Mouse (Mus musculus): ENCODE measurements around the gene Depdc1a. TPM values are rescaled to one million over a fixed set of nuclear protein-coding genes. Genes with fewer than 3 reads are reported as not detected.
"Not testable (repeated sequence)": the region's sequence is repeated elsewhere in the genome, so short reads cannot be mapped to it uniquely, and the experiment has no call there.

The Depdc1a gene
- 1 to 10 TPM; 5.9 to 7.1 TPM for total RNA-seq (2021)
- long read RNA-seq, experiment 1, partial matches to known transcripts = 1 of 5 reads
- long read RNA-seq, experiment 1, other reads (novel, unspliced or antisense) = 0 of 5 reads
- long read RNA-seq, experiment 2, partial matches to known transcripts = 0 of 5 reads
- long read RNA-seq, experiment 2, other reads (novel, unspliced or antisense) = 0 of 5 reads

DNA sequence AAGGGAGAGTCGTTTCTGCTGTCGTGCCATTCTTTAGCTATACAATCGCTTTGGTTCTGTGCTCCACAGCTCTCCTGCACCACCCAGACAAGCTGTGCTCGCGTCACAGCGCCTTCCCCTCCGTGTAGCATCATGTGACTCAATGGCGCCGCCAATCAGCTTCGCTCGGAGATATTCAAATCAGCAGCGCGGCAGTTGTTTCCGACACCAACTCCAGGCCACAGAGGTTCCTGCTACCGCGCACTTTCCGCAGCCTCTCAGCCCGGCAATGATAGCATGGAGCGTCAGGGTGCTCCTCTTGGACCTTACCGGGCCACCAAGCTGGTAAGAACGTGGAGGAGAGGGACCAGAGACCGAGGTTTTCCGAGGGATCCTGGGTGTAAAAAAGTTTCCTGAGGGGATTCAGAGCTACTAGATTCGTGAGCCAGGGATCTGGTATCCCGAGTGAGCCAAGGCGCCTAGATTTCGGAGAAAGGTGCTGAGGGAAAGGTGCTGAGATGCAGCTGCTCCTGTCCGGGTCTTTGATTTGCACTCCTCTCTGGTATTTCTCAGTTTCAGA is at the start of gene Depdc1a:
TSS of gene Depdc1a (plus strand) at position 191 of the 559 bp plus-strand sequence.
- peak; percentile 93 for DNase-seq

DNA sequence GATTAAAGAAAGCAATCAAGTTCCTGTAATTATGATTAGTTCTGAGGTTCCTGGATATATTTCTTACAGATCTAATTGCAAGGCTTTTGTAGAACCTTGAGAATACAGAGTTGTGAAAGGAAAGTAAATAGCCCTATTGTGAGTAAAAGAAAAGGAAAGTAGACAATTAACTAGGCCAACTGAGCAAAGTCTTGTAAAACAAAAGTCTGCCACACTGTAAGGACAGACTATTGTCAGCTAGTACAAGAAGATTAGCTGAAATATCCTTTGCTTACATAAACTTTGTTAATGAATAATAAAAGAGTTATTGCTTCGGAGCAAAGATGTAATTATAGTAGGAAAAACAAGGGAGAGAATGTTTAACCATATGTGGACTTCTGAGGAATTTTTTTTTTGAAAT is 25.2 kb upstream of the Depdc1a start:
- DNase-seq = no peak

- no peak for DNase-seq
These were observed 19.8 kb upstream of the Depdc1a start for GRCm38 (mm10) chr3:159475465-159475864.

DNA sequence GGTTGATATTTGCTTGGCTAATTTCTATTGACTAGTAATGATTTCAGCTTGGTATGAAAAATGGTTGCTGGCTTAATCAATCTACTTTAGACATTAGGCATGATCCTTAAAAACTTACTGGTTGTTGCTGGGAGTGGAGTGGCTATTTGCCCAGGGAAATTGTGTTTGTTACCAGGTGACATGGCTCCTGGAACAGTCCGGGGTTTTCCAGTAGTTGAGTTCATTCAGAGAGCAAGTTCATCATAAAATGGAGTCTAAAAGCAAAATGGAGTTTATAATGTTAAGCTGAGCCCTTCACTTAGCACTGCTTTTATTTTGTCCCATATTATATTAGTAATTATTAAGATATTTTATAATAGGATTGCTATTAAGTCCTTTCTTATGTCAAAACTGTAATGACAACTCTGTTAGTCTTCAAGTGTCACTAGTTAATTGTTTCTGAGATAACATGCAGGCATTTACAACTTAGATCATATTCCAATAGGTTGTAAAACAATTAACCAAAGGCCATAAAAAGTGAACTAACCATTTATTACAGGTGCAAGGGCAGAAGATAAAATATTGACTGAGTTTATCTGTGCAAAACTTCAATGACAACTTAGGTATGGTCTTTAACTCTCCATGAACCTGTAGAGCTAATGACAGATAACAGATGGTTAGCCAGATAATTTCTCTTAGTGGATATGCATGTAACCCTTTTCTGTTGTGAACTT is 17.8 kb upstream of the Depdc1a start:
- DNase-seq = no peak

GRCm38 (mm10) chr3:159494709-159495108 is 524 bp upstream of the Depdc1a start:
- not testable (repeated sequence) for DNase-seq

GRCm38 (mm10) chr3:159508899-159509298 is 13.7 kb downstream of the Depdc1a start:
- DNase-seq = no peak

DNA sequence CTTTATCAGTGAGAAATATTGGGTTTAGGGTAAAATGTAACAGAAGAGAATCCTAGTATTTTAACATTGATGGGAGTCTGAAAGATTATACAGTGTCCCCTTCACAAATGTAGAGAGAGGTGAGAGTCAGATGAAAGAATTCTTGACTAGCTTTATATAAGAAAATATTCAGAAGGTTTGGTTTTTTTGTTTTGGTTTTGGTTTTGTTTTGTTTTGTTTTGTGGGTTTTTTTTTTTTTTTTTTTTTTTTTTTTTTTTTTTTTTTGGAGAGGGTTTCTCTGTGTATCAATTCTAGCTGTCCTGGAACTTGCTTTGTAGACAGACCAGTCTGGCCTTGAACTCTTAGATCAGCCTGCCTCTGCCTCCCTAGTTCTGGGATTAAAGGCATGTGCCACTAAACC is 33.3 kb downstream of the Depdc1a start:
- DNase-seq = no peak

- DNase-seq = peak; percentile 24
These were observed 53.1 kb downstream of the Depdc1a start for GRCm38 (mm10) chr3:159548303-159548702.

- DNase-seq = no peak
These were observed 55.0 kb downstream of the Depdc1a start for GRCm38 (mm10) chr3:159550224-159550623.

Other genes starting within 250 kb of the Depdc1a start
- gene Rpe65, start 103.7 kb downstream of the Depdc1a start, total RNA-seq (2021) = not detected

Measured in adrenal gland, postnatal 10 days (tissue).